Mouse (Mus musculus) small intestine, adult 2 months (tissue): ENCODE measurements around the gene Tbc1d9b. TPM values are rescaled to one million over a fixed set of nuclear protein-coding genes. Genes with fewer than 3 reads are reported as not detected.
A peak's percentile ranks its signal among the peaks of the same experiment; 100 is the strongest.

Source experiments
- H3K27ac ChIP-seq: fragments of 200-500 bp; 2 replicates; pipeline ENCODE4 v1.5.1; 2012; ENCODE audit warnings: low read depth, low read length, control low read depth, inconsistent platforms; ENCODE audit not compliant: insufficient read depth
- H3K27me3 ChIP-seq: fragments of 200-500 bp; 2 replicates; pipeline ENCODE4 v1.6.1; 2012; ENCODE audit warnings: mild to moderate bottlenecking, moderate library complexity, low read length, inconsistent platforms; ENCODE audit not compliant: control insufficient read depth, insufficient read depth
- H3K36me3 ChIP-seq: fragments of 200-500 bp; 2 replicates; pipeline ENCODE4 v1.6.1; 2012; ENCODE audit warnings: mild to moderate bottlenecking, low read length, control low read depth, inconsistent platforms; ENCODE audit not compliant: control insufficient read depth, insufficient read depth
- H3K4me1 ChIP-seq: fragments of 200-500 bp; 2 replicates; pipeline ENCODE4 v1.6.1; 2012; ENCODE audit warnings: low read length, inconsistent platforms, mixed read lengths; ENCODE audit not compliant: control insufficient read depth, insufficient read depth, insufficient read length
- H3K4me3 ChIP-seq: fragments of 200-500 bp; 2 replicates; pipeline ENCODE4 v1.5.1; 2012; ENCODE audit warnings: low read depth, mild to moderate bottlenecking, control low read depth, inconsistent platforms, low read length, moderate library complexity
- CTCF ChIP-seq: fragments of 200-500 bp; IDR thresholded peaks from 2 replicates; pipeline ENCODE4 v1.5.1; 2012; ENCODE audit warnings: low read depth, mild to moderate bottlenecking, control low read depth, inconsistent platforms, low read length, moderate library complexity, mixed read lengths; ENCODE audit not compliant: insufficient replicate concordance, insufficient read length; ENCODE audit errors: extremely low read depth
- POLR2A ChIP-seq: fragments of 200-500 bp; IDR thresholded peaks from 2 replicates; pipeline ENCODE4 v1.6.1; 2012; ENCODE audit warnings: low read depth, mild to moderate bottlenecking, control low read depth, inconsistent platforms, low read length, moderate library complexity
- WGBS: fragments of 180-500 bp; shearing (Covaris S2); methylation state at CpG from one replicate; pipeline ENCODE4 v1.1.7; 2018; 5-methylcytosine and 5-hydroxymethylcytosine counted together
- polyA plus RNA-seq: library from polyadenylated mRNA; depleted of rRNA; stranded (reverse); fragments of >200 nt; gene quantifications from 2 replicates; pipeline ENCODE4 v1.2.3, GENCODE M21; 2012

Gene Tbc1d9b
- polyA plus RNA-seq, 1 experiment, result 31.5 TPM

- peaks cover 38% of the 10 kb centered on the region for H3K36me3 ChIP-seq
- no peaks in the 10 kb centered on the region for H3K27me3 ChIP-seq
- WGBS, result 61% methylated on average over 7 of the region's 7 CpGs
- H3K4me1 ChIP-seq, result peaks cover 10% of the 10 kb centered on the region; the same call in 1 of the 2 replicates
- peak overlapping the region; percentile 63 for H3K4me3 ChIP-seq
- H3K27ac ChIP-seq, result peak overlapping the region; percentile 88
- TF ChIP-seq POLR2A (no peak), CTCF (no peak)
Measured at GRCm38 (mm10) chr11:50139571-50139970, 8.4 kb downstream of the Tbc1d9b start.

GRCm38 (mm10) chr11:50145529-50145928, 14.3 kb downstream of the Tbc1d9b start:
- no peaks in the 10 kb centered on the region for H3K4me1 ChIP-seq
- H3K27me3 ChIP-seq, result no peaks in the 10 kb centered on the region
- H3K27ac ChIP-seq, result no peak overlapping the region
- TF ChIP-seq CTCF (no peak), POLR2A (no peak)
- H3K36me3 ChIP-seq, result peaks cover 58% of the 10 kb centered on the region
- H3K4me3 ChIP-seq, result no peak overlapping the region
- WGBS, result 91% methylated on average over 3 of the region's 3 CpGs

GRCm38 (mm10) chr11:50146121-50146520, 14.9 kb downstream of the Tbc1d9b start:
- 93% methylated on average over 13 of the region's 13 CpGs for WGBS
- TF ChIP-seq CTCF (no peak), POLR2A (no peak)
- no peak overlapping the region for H3K27ac ChIP-seq
- H3K36me3 ChIP-seq, result peaks cover 57% of the 10 kb centered on the region
- no peaks in the 10 kb centered on the region for H3K4me1 ChIP-seq
- H3K4me3 ChIP-seq, result no peak overlapping the region
- H3K27me3 ChIP-seq, result no peaks in the 10 kb centered on the region

GRCm38 (mm10) chr11:50147267-50147957, 16.2 kb downstream of the Tbc1d9b start:
- TF ChIP-seq CTCF, result no peak
- no peak for TF ChIP-seq POLR2A
- 66% methylated on average over 9 of the region's 9 CpGs for WGBS
- Histone ChIP-seq H3K36me3 (peaks cover 62% of the 10 kb centered on the region), H3K27me3 (no peaks in the 10 kb centered on the region), H3K4me3 (no peak overlapping the region), H3K4me1 (no peaks in the 10 kb centered on the region), H3K27ac (no peak overlapping the region)

GRCm38 (mm10) chr11:50147958-50148476, 16.8 kb downstream of the Tbc1d9b start:
- Histone ChIP-seq H3K4me1 (no peaks in the 10 kb centered on the region), H3K4me3 (no peak overlapping the region), H3K36me3 (peaks cover 64% of the 10 kb centered on the region), H3K27me3 (no peaks in the 10 kb centered on the region), H3K27ac (no peak overlapping the region)
- 96% methylated on average over 11 of the region's 11 CpGs for WGBS
- TF ChIP-seq CTCF (no peak), POLR2A (no peak)

GRCm38 (mm10) chr11:50149200-50149599, 18.0 kb downstream of the Tbc1d9b start:
- Histone ChIP-seq H3K27me3 (no peaks in the 10 kb centered on the region), H3K27ac (no peak overlapping the region), H3K36me3 (peaks cover 63% of the 10 kb centered on the region), H3K4me1 (no peaks in the 10 kb centered on the region), H3K4me3 (no peak overlapping the region)
- TF ChIP-seq POLR2A (no peak), CTCF (no peak)
- WGBS, result 83% methylated on average over 7 of the region's 7 CpGs

GRCm38 (mm10) chr11:50149603-50150150, 18.5 kb downstream of the Tbc1d9b start:
- no peaks in the 10 kb centered on the region for H3K27me3 ChIP-seq
- no peaks in the 10 kb centered on the region for H3K4me1 ChIP-seq
- no peak for TF ChIP-seq POLR2A
- no peak for TF ChIP-seq CTCF
- WGBS, result 80% methylated on average over 9 of the region's 9 CpGs
- no peak overlapping the region for H3K4me3 ChIP-seq
- H3K27ac ChIP-seq, result no peak overlapping the region
- peaks cover 63% of the 10 kb centered on the region for H3K36me3 ChIP-seq
